Mouse (Mus musculus) brown adipose tissue, adult 24 weeks (tissue): ENCODE results near the gene Fpr2. TPM values are rescaled to one million over a fixed set of nuclear protein-coding genes. Genes with fewer than 3 reads are reported as not detected.
"Not testable (repeated sequence)": the region's sequence is repeated elsewhere in the genome, so short reads cannot be mapped to it uniquely, and the experiment has no call there.

Experiments
- H3K27ac ChIP-seq: fragments of 200-500 bp; replicated peaks from 2 replicates; pipeline ENCODE4 v1.5.1; 2012; ENCODE audit warnings: low read depth, mild to moderate bottlenecking, low read length
- H3K4me1 ChIP-seq: fragments of 200-500 bp; 2 replicates; pipeline ENCODE4 v1.6.1; 2012; ENCODE audit warnings: low read length, mixed read lengths; ENCODE audit not compliant: control insufficient read depth, insufficient read depth, insufficient read length
- H3K4me3 ChIP-seq: fragments of 200-500 bp; 2 replicates; pipeline ENCODE4 v1.5.1; 2012; ENCODE audit warnings: low read depth, mild to moderate bottlenecking, low read length, moderate library complexity; ENCODE audit not compliant: insufficient read depth
- polyA plus RNA-seq: library from polyadenylated mRNA; stranded (reverse); fragments of >200 nt; gene quantifications from 2 replicates; pipeline ENCODE4 v1.2.4, GENCODE M21; 2012; ENCODE audit not compliant: missing spikeins, insufficient read depth, insufficient read length

Fpr2 gene
- polyA plus RNA-seq, 1 experiment, result 1.6 TPM

DNA sequence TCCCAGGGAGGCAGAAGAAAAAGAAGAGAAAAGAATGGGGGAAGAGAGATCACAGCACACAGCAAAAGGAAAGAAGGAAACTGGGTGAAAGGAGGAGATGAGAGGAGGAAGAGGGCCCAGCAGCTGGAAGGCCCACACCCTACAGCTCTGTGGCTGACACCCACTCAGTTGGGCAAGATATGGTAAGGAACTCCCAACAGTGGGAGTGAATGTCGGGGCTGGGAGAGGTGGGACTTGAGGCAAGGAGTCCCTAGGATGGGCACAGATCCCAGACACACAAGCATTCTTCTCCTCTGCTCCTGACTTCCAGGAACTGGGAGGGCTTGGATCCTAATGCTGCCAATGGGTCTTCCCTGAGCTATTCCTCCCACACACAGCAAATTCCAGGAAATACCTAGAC lies 25.3 kb upstream of the Fpr2 start:
- Histone ChIP-seq H3K4me3 (no peak overlapping the region), H3K4me1 (no peaks in the 10 kb centered on the region), H3K27ac (no peak overlapping the region)

DNA sequence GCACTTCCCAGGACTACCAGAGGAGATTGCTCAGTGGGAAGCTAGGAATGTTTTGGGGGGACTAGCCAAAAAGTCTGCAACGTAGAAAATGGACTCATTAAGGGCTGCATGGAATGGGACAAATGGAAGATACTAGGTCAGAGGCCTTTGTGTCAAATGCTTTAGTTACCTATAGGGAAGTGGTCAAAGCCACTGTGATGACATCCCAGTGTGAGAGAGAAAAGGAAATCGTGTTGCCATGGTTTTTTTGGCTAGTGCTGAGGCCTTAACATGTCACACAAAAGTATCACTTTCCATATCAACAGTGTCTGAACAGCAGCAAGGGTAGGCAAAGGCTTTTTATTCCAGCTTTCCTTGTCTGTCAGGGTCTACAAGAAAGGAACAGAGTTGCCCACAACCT lies 22.5 kb upstream of the Fpr2 start:
- Histone ChIP-seq H3K27ac (no peak overlapping the region), H3K4me3 (no peak overlapping the region), H3K4me1 (no peaks in the 10 kb centered on the region)

- H3K4me1 ChIP-seq, result no peaks in the 10 kb centered on the region
- no peak overlapping the region for H3K27ac ChIP-seq
- no peak overlapping the region for H3K4me3 ChIP-seq
Observed at GRCm38 (mm10) chr17:17866801-17867469, 20.7 kb upstream of the Fpr2 start.

GRCm38 (mm10) chr17:17870892-17871550 lies 16.6 kb upstream of the Fpr2 start:
- H3K4me3 ChIP-seq, result no peak overlapping the region
- no peaks in the 10 kb centered on the region for H3K4me1 ChIP-seq
- peak overlapping the region; percentile 68; the same call in 1 of the 2 replicates for H3K27ac ChIP-seq

GRCm38 (mm10) chr17:17871697-17872096 lies 15.9 kb upstream of the Fpr2 start:
- no peak overlapping the region for H3K27ac ChIP-seq

GRCm38 (mm10) chr17:17879347-17879746 lies 8.3 kb upstream of the Fpr2 start:
- Histone ChIP-seq H3K27ac (no peak overlapping the region), H3K4me3 (no peak overlapping the region), H3K4me1 (no peaks in the 10 kb centered on the region)

More at GRCm38 (mm10) chr17:17871697-17872096, 15.9 kb upstream of the Fpr2 start:
- no peak overlapping the region for H3K4me3 ChIP-seq
- no peaks in the 10 kb centered on the region for H3K4me1 ChIP-seq

DNA sequence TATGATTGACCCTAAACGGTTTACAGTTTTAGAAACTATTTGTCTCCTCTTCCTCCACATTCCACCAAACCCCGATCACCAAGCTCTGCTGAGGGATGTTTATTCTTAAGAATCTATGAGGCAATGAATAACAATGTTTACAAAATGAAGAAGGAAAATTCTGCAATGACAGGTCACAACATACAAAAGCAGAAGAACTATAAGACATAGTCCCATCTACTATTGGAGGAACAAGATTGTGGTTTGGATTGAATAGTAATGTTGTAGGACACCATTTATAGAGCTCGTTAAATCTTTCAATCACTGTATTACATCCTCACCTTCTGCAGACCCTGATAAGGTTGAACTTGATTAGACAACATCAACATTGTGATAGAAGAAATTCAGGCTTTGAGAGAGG lies 5.0 kb upstream of the Fpr2 start:
- Histone ChIP-seq H3K4me3 (no peak overlapping the region), H3K27ac (no peak overlapping the region)

DNA sequence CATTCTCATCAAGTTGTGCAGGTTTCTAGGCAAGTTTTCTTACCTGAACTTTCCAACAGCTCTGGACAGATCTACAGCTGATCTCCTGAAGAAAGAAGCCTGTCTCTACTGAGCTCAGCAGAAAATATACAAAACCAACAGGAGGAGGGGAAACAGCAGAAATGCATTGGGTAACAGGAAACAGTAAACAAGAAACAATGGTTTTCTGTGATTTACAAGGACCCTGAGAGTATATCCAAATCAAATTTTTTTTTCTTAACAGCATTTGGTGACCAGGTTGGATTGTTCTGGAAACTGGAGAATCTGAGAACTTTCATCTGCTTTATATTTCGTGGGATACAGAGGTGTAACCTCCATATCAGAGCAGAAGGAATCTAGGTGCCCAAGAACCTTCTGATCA lies 3.8 kb upstream of the Fpr2 start, which contains the start of gene Fpr1:
Gene Fpr1 (minus strand): TSS at position 101 of the 400 bp plus-strand sequence.
- Histone ChIP-seq H3K4me3 (no peak within 1 kb of the TSS), H3K27ac (no peak within 1 kb of the TSS), H3K4me1 (no peaks in the 10 kb centered on the region)

More for the DNA sequence above, 5.0 kb upstream of the Fpr2 start:
- H3K4me1 ChIP-seq, result no peaks in the 10 kb centered on the region

DNA sequence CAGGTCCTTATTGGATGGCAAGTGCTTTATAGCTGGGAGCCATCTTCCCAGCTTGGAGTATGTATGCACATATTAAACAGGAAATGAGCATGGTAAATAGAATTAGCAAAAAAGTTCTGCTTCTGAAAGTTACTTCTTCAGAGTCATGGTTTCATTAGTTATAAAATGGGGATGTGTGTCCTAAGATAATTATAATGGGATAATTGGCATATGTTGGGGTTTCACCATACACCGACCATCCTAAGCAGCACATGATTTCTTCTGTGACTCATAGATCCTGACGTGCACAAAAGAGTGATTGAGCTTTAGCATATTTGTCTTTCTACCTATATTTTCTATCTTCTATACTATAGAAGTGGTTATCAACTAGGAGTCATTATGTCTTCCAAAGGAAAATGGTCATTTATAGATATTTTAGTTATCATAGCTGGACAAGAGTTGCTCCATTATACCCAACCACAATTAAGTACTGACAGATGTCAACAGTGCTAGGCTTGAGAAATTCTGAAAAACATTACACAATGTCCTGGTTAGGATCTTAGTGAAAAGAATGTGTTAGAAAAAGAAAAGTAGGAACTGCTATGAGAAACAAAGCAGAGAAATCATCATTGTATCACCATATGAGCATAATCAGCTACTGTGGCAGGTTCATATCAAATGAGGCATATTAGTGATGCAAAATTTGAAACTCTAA lies 2.3 kb downstream of the Fpr2 start:
- H3K27ac ChIP-seq, result no peak overlapping the region
- H3K4me1 ChIP-seq, result no peaks in the 10 kb centered on the region
- H3K4me3 ChIP-seq, result no peak overlapping the region

DNA sequence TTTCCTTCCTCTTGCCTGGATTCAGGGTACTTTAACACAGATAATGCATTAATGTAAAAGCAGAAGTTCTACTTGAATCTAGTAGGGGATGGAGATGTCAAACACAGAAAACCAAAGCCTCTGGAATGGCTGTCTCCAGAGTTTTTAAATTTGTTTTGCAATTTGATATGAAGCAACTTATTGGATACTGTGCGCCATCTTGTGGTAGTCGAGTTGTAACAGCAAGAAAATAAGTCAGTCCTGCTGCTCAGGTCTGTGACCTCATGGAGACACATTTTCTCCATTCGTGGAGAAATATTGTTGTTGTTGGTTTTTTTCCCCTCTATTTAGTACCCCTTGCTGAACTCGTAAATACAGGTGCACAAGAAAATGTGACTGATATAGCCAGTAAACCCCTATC lies 8.4 kb downstream of the Fpr2 start:
- no peak overlapping the region for H3K27ac ChIP-seq
- H3K4me3 ChIP-seq, result no peak overlapping the region
- H3K4me1 ChIP-seq, result no peaks in the 10 kb centered on the region

DNA sequence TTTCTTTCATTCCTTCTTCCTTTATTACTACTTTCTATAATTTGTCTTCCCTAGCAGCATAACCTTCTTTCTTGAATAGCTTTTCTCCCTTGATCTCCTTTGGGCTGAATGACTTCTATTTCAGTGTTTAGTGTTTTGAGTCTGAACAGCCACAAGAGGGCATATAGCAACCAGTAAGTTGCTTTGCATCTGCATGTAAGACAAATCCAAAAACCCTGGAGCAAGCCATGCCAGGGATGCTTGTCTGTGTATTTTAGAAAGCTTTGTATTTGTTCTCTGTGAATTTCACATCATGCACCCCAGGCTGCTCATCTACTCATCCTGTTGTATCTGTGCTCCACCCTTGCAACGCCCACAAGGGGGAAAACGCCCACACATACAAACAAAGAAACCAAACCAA lies 11.6 kb downstream of the Fpr2 start:
- no peaks in the 10 kb centered on the region for H3K4me1 ChIP-seq
- H3K4me3 ChIP-seq, result no peak overlapping the region
- H3K27ac ChIP-seq, result no peak overlapping the region

- Histone ChIP-seq H3K4me3 (no peak overlapping the region), H3K27ac (no peak overlapping the region), H3K4me1 (no peaks in the 10 kb centered on the region)
Observed at GRCm38 (mm10) chr17:17900768-17901167, 13.1 kb downstream of the Fpr2 start.

DNA sequence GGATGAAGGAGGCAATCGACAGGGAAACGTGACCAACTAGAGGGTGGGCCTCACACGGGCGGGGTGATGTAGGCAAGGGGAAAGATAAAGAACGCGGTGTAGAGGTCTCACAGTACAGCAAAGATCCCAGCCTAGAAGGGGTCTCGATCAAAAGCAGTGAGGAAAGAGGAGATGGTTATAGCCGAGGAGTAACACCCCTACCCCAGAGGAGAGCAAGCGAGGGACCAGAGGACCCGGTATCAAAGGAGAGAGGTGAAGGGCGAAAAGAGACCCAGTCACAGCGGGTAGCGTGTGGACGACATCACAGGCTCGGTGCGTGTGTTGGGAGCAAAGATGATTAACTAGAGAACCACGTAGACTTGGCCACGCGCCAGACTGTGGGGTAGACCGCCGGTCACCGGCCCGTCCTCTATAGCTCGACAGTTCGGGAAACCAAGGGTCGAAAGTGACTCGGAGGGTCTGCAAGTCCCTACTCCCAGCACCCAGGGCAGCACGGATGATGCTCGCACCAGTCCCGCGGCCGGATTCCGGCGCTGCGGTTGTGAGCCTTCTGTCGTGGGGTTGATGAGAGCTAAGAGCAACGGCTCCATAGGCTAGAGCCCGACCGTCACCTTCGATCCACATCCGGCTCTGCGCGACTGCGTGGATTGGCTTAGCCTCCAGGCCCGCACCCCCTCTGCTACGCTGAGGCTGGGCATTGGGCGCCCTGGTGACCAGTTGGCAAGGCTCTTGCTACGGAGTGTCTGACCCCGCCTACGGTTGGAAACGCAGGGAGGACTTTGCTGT lies 22.2 kb downstream of the Fpr2 start:
- Histone ChIP-seq H3K4me3 (peak overlapping the region; percentile 77), H3K27ac (peak overlapping the region; percentile 83), H3K4me1 (no peaks in the 10 kb centered on the region)

DNA sequence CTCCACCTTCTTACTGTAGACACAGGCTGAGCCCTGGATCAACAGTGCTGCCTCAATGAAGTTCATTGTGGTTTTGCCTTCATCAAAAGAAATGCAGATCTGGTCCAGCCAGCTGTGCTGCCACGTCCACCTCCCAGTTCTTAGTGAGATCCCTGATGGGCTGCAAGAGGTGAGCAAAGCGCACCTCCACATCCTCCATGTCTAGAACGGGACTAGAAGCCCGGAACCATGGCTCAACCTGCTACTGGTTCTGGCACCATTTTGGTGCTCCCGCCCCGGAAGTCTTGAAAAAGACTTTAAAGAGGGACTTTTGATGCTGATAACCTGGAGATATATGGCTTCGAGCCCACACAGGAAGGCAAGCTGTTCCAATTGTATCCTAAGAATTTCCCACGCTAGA lies 25.0 kb downstream of the Fpr2 start:
- H3K4me1 ChIP-seq, H3K27ac ChIP-seq, H3K4me3 ChIP-seq: not testable (repeated sequence)

DNA sequence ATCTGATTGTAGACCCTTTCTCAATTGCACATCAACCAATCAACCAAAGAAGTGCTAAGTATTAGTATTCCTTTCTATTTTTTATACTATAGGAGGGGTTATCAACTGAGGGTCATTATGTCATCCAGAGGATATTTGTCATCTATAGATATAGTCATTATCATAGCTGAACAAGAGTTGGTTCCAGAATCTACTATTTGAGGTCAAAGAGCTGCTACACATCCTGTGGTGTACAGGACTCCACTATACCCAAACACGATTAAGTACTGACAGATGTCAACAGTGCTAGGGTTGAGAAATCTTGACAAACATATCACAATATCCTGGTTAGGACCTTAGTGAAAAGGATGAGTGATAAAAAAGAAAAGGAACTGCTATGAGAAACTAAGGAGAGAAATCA lies 29.8 kb downstream of the Fpr2 start:
- Histone ChIP-seq H3K4me3 (no peak overlapping the region), H3K27ac (no peak overlapping the region), H3K4me1 (no peaks in the 10 kb centered on the region)
